Mouse (Mus musculus): Measurements from ENCODE around the gene Taok1.

GRCm38 (mm10) chr11:77483043-77483442 is 124.6 kb downstream of the Taok1 start:
- no peak for TF ChIP-seq CTCF (IDR thresholded peaks at IDR 0.05; ENCODE audit: low read depth)
- no peak for TF ChIP-seq EP300 (optimal IDR thresholded peaks at IDR 0.05)

Data from stomach, postnatal 0 days (tissue).